Mouse (Mus musculus): ENCODE measurements around the gene Car9. TPM values are rescaled to one million over a fixed set of nuclear protein-coding genes. Genes with fewer than 3 reads are reported as not detected.

The Car9 gene
- polyA plus RNA-seq, 1 experiment from 2014 or later: 0.65 TPM

GRCm38 (mm10) chr4:43489611-43490010, 17.2 kb upstream of the Car9 start:
- no peaks in the 10 kb centered on the region for H3K27me3 ChIP-seq (ENCODE audit: control insufficient read depth, insufficient read depth, low read length)
- ATAC-seq (ENCODE audit: insufficient number of reproducible peaks, low FRiP score, low TSS enrichment, low read depth) (no peak), DNase-seq (ENCODE audit: low spot score) (no peak)
- no peak overlapping the region for H3K4me2 ChIP-seq (ENCODE audit: low read depth, severe bottlenecking)
- H3K4me3 ChIP-seq (ENCODE audit: low read depth, low read length): no peak overlapping the region
- no peak overlapping the region for H3K9ac ChIP-seq (ENCODE audit: low read length)
- peaks cover 7% of the 10 kb centered on the region; the same call in 1 of the 2 replicates for H3K4me1 ChIP-seq (ENCODE audit: control insufficient read depth, insufficient read depth, low read length)
- H3K9me3 ChIP-seq (ENCODE audit: control insufficient read depth, low read length): no peaks in the 10 kb centered on the region
- H3K36me3 ChIP-seq (ENCODE audit: control insufficient read depth, insufficient read depth, low read length): no peaks in the 10 kb centered on the region
- no peak overlapping the region for H3K27ac ChIP-seq (replicated peaks; ENCODE audit: low read depth, low read length)
- WGBS: 94% methylated on average over 3 of the region's 3 CpGs

GRCm38 (mm10) chr4:43490801-43491200, 16.0 kb upstream of the Car9 start:
- H3K36me3 ChIP-seq (ENCODE audit: control insufficient read depth, insufficient read depth, low read length): 0 out of 2 replicates have a peak, but pooled peaks cover 1% of the 10 kb centered on the region
- WGBS: 91% methylated on average over 5 of the region's 5 CpGs
- peaks cover 7% of the 10 kb centered on the region; the same call in 1 of the 2 replicates for H3K4me1 ChIP-seq (ENCODE audit: control insufficient read depth, insufficient read depth, low read length)
- no peak overlapping the region for H3K27ac ChIP-seq (replicated peaks; ENCODE audit: low read depth, low read length)
- no peak overlapping the region for H3K4me3 ChIP-seq (ENCODE audit: low read depth, low read length)
- no peaks in the 10 kb centered on the region for H3K27me3 ChIP-seq (ENCODE audit: control insufficient read depth, insufficient read depth, low read length)
- ATAC-seq (ENCODE audit: insufficient number of reproducible peaks, low FRiP score, low TSS enrichment, low read depth): no peak
- H3K9ac ChIP-seq (ENCODE audit: low read length): no peak overlapping the region
- H3K9me3 ChIP-seq (ENCODE audit: control insufficient read depth, low read length): no peaks in the 10 kb centered on the region
- H3K4me2 ChIP-seq (ENCODE audit: low read depth, severe bottlenecking): no peak overlapping the region
- no peak for DNase-seq (ENCODE audit: low spot score)

- H3K27ac ChIP-seq (replicated peaks; ENCODE audit: low read depth, low read length): no peak overlapping the region
- ATAC-seq (ENCODE audit: insufficient number of reproducible peaks, low FRiP score, low TSS enrichment, low read depth): no peak
- H3K9me3 ChIP-seq (ENCODE audit: control insufficient read depth, low read length): no peaks in the 10 kb centered on the region
- WGBS: 49% methylated on average over 12 of the region's 12 CpGs
- peaks cover 7% of the 10 kb centered on the region; the same call in 1 of the 2 replicates for H3K36me3 ChIP-seq (ENCODE audit: control insufficient read depth, insufficient read depth, low read length)
- peak overlapping the region; percentile 10; the same call in 1 of the 2 replicates for H3K4me3 ChIP-seq (ENCODE audit: low read depth, low read length)
- peak overlapping the region; percentile 4; the same call in 1 of the 2 replicates for H3K4me2 ChIP-seq (ENCODE audit: low read depth, severe bottlenecking)
- H3K4me1 ChIP-seq (ENCODE audit: control insufficient read depth, insufficient read depth, low read length): peaks cover 7% of the 10 kb centered on the region; the same call in 1 of the 2 replicates
- H3K27me3 ChIP-seq (ENCODE audit: control insufficient read depth, insufficient read depth, low read length): no peaks in the 10 kb centered on the region
- no peak for DNase-seq (ENCODE audit: low spot score)
- H3K9ac ChIP-seq (ENCODE audit: low read length): no peak overlapping the region
Measured at GRCm38 (mm10) chr4:43492101-43492820, 14.5 kb upstream of the Car9 start.

GRCm38 (mm10) chr4:43492821-43493185, 14.0 kb upstream of the Car9 start, which contains the start of gene Ccdc107:
Gene Ccdc107 (plus strand): TSS chr4:43492900.
- Histone ChIP-seq H3K9ac (ENCODE audit: low read length) (peak within 1 kb of the TSS; percentile 85), H3K27me3 (ENCODE audit: control insufficient read depth, insufficient read depth, low read length) (no peaks in the 10 kb centered on the region), H3K27ac (replicated peaks; ENCODE audit: low read depth, low read length) (peak within 1 kb of the TSS; percentile 82), H3K9me3 (ENCODE audit: control insufficient read depth, low read length) (no peaks in the 10 kb centered on the region), H3K4me1 (ENCODE audit: control insufficient read depth, insufficient read depth, low read length) (peaks cover 8% of the 10 kb centered on the region; the same call in 1 of the 2 replicates), H3K4me2 (ENCODE audit: low read depth, severe bottlenecking) (peak within 1 kb of the TSS; percentile 65), H3K4me3 (ENCODE audit: low read depth, low read length) (peak within 1 kb of the TSS; percentile 71), H3K36me3 (ENCODE audit: control insufficient read depth, insufficient read depth, low read length) (peaks cover 7% of the 10 kb centered on the region; the same call in 1 of the 2 replicates)
- ATAC-seq (ENCODE audit: insufficient number of reproducible peaks, low FRiP score, low TSS enrichment, low read depth): peak; percentile 95
- DNase-seq (ENCODE audit: low spot score): peak; percentile 90
- WGBS: 0% methylated on average over 25 of the region's 25 CpGs

GRCm38 (mm10) chr4:43493186-43493845, 13.4 kb upstream of the Car9 start:
- Histone ChIP-seq H3K9ac (ENCODE audit: low read length) (peak overlapping the region; percentile 85), H3K4me2 (ENCODE audit: low read depth, severe bottlenecking) (peak overlapping the region; percentile 65), H3K27ac (replicated peaks; ENCODE audit: low read depth, low read length) (peak overlapping the region; percentile 82), H3K4me1 (ENCODE audit: control insufficient read depth, insufficient read depth, low read length) (peaks cover 12% of the 10 kb centered on the region), H3K36me3 (ENCODE audit: control insufficient read depth, insufficient read depth, low read length) (peaks cover 7% of the 10 kb centered on the region; the same call in 1 of the 2 replicates), H3K4me3 (ENCODE audit: low read depth, low read length) (peak overlapping the region; percentile 71), H3K27me3 (ENCODE audit: control insufficient read depth, insufficient read depth, low read length) (no peaks in the 10 kb centered on the region), H3K9me3 (ENCODE audit: control insufficient read depth, low read length) (no peaks in the 10 kb centered on the region)
- ATAC-seq (ENCODE audit: insufficient number of reproducible peaks, low FRiP score, low TSS enrichment, low read depth) (peak; percentile 83), DNase-seq (ENCODE audit: low spot score) (peak; percentile 98)
- under 1% methylated on average over 47 of the region's 47 CpGs for WGBS

- ATAC-seq (ENCODE audit: insufficient number of reproducible peaks, low FRiP score, low TSS enrichment, low read depth): no peak
- Histone ChIP-seq H3K27me3 (ENCODE audit: control insufficient read depth, insufficient read depth, low read length) (no peaks in the 10 kb centered on the region), H3K4me3 (ENCODE audit: low read depth, low read length) (peak overlapping the region; percentile 71), H3K9me3 (ENCODE audit: control insufficient read depth, low read length) (no peaks in the 10 kb centered on the region), H3K36me3 (ENCODE audit: control insufficient read depth, insufficient read depth, low read length) (peaks cover 7% of the 10 kb centered on the region; the same call in 1 of the 2 replicates), H3K4me2 (ENCODE audit: low read depth, severe bottlenecking) (peak overlapping the region; percentile 65), H3K27ac (replicated peaks; ENCODE audit: low read depth, low read length) (no peak overlapping the region), H3K9ac (ENCODE audit: low read length) (peak overlapping the region; percentile 85), H3K4me1 (ENCODE audit: control insufficient read depth, insufficient read depth, low read length) (peaks cover 16% of the 10 kb centered on the region)
- 4% methylated on average over 9 of the region's 9 CpGs for WGBS
- DNase-seq (ENCODE audit: low spot score): peak; percentile 37
Measured at GRCm38 (mm10) chr4:43493846-43494240, 12.9 kb upstream of the Car9 start.

- Histone ChIP-seq H3K27me3 (ENCODE audit: control insufficient read depth, insufficient read depth, low read length) (no peaks in the 10 kb centered on the region), H3K4me3 (ENCODE audit: low read depth, low read length) (no peak overlapping the region), H3K36me3 (ENCODE audit: control insufficient read depth, insufficient read depth, low read length) (peaks cover 7% of the 10 kb centered on the region; the same call in 1 of the 2 replicates), H3K9me3 (ENCODE audit: control insufficient read depth, low read length) (no peaks in the 10 kb centered on the region), H3K4me2 (ENCODE audit: low read depth, severe bottlenecking) (no peak overlapping the region), H3K27ac (replicated peaks; ENCODE audit: low read depth, low read length) (no peak overlapping the region), H3K4me1 (ENCODE audit: control insufficient read depth, insufficient read depth, low read length) (peaks cover 17% of the 10 kb centered on the region), H3K9ac (ENCODE audit: low read length) (no peak overlapping the region)
- ATAC-seq (ENCODE audit: insufficient number of reproducible peaks, low FRiP score, low TSS enrichment, low read depth): no peak
- no peak for DNase-seq (ENCODE audit: low spot score)
- WGBS: 68% methylated on average over 6 of the region's 6 CpGs
Measured at GRCm38 (mm10) chr4:43496587-43496986, 10.2 kb upstream of the Car9 start.

- Histone ChIP-seq H3K4me2 (ENCODE audit: low read depth, severe bottlenecking) (no peak overlapping the region), H3K36me3 (ENCODE audit: control insufficient read depth, insufficient read depth, low read length) (peaks cover 7% of the 10 kb centered on the region; the same call in 1 of the 2 replicates)
Measured at GRCm38 (mm10) chr4:43497405-43497804, 9.4 kb upstream of the Car9 start.

More at GRCm38 (mm10) chr4:43497405-43497804, 9.4 kb upstream of the Car9 start:
- DNase-seq (ENCODE audit: low spot score): no peak
- H3K4me3 ChIP-seq (ENCODE audit: low read depth, low read length): no peak overlapping the region
- 94% methylated on average over 8 of the region's 8 CpGs for WGBS
- H3K27ac ChIP-seq (replicated peaks; ENCODE audit: low read depth, low read length): no peak overlapping the region
- H3K4me1 ChIP-seq (ENCODE audit: control insufficient read depth, insufficient read depth, low read length): peaks cover 17% of the 10 kb centered on the region
- no peaks in the 10 kb centered on the region for H3K27me3 ChIP-seq (ENCODE audit: control insufficient read depth, insufficient read depth, low read length)
- no peak overlapping the region for H3K9ac ChIP-seq (ENCODE audit: low read length)
- ATAC-seq (ENCODE audit: insufficient number of reproducible peaks, low FRiP score, low TSS enrichment, low read depth): no peak
- H3K9me3 ChIP-seq (ENCODE audit: control insufficient read depth, low read length): no peaks in the 10 kb centered on the region
